Mouse (Mus musculus): Measurements from ENCODE around the gene Tnfaip6. TPM values are rescaled to one million over a fixed set of nuclear protein-coding genes. Genes with fewer than 3 reads are reported as not detected.
A peak's percentile ranks its signal among the peaks of the same experiment; 100 is the strongest.

Gene Tnfaip6
- total and polyA plus RNA-seq, 3 experiments, result not detected

GRCm38 (mm10) chr2:52057099-52057498, 19.3 kb downstream of the Tnfaip6 start:
- no peak for ATAC-seq (ENCODE audit: extremely low read depth, insufficient number of reproducible peaks, low FRiP score, poor library complexity, severe bottlenecking)
- no peak for DNase-seq (ENCODE audit: low spot score)
- Histone ChIP-seq H3K27me3 (ENCODE audit: insufficient read depth, low read length) (no peaks in the 10 kb centered on the region), H3K36me3 (replicated peaks) (no peaks in the 10 kb centered on the region), H3K4me3 (ENCODE audit: low read depth, low read length) (no peak overlapping the region), H3K9me3 (replicated peaks) (no peaks in the 10 kb centered on the region), H3K4me1 (ENCODE audit: insufficient read depth, low read depth, low read length) (no peaks in the 10 kb centered on the region; the same call in 1 of the 2 replicates)
- TF ChIP-seq GATA1 (IDR thresholded peaks at IDR 0.05; ENCODE audit: borderline replicate concordance, low read length) (no peak), GATA2 (IDR thresholded peaks at IDR 0.05; ENCODE audit: borderline replicate concordance, low read depth, low read length) (no peak), POLR2AphosphoS5 (IDR thresholded peaks at IDR 0.05; ENCODE audit: insufficient replicate concordance, low read depth, low read length) (no peak), CTCF (IDR thresholded peaks at IDR 0.05; ENCODE audit: low read depth, low read length) (no peak), TAL1 (conservative IDR thresholded peaks at IDR 0.05; ENCODE audit: low read depth, low read length) (no peak)

GRCm38 (mm10) chr2:52057681-52058080, 19.9 kb downstream of the Tnfaip6 start:
- no peak overlapping the region for H3K4me3 ChIP-seq (ENCODE audit: low read depth, low read length)
- TF ChIP-seq POLR2AphosphoS5 (IDR thresholded peaks at IDR 0.05; ENCODE audit: insufficient replicate concordance, low read depth, low read length) (no peak), TAL1 (conservative IDR thresholded peaks at IDR 0.05; ENCODE audit: low read depth, low read length) (no peak), CTCF (IDR thresholded peaks at IDR 0.05; ENCODE audit: low read depth, low read length) (no peak), GATA1 (IDR thresholded peaks at IDR 0.05; ENCODE audit: borderline replicate concordance, low read length) (no peak), GATA2 (IDR thresholded peaks at IDR 0.05; ENCODE audit: borderline replicate concordance, low read depth, low read length) (no peak)
- no peak for DNase-seq (ENCODE audit: low spot score)
- no peaks in the 10 kb centered on the region for H3K36me3 ChIP-seq (replicated peaks)
- no peaks in the 10 kb centered on the region for H3K27me3 ChIP-seq (ENCODE audit: insufficient read depth, low read length)
- no peaks in the 10 kb centered on the region for H3K9me3 ChIP-seq (replicated peaks)
- no peaks in the 10 kb centered on the region; the same call in 1 of the 2 replicates for H3K4me1 ChIP-seq (ENCODE audit: insufficient read depth, low read depth, low read length)
- no peak for ATAC-seq (ENCODE audit: extremely low read depth, insufficient number of reproducible peaks, low FRiP score, poor library complexity, severe bottlenecking)

GRCm38 (mm10) chr2:52068641-52069040, 30.8 kb downstream of the Tnfaip6 start:
- H3K36me3 ChIP-seq (replicated peaks), result no peaks in the 10 kb centered on the region
- H3K4me1 ChIP-seq (ENCODE audit: insufficient read depth, low read depth, low read length), result peaks cover 8% of the 10 kb centered on the region
- H3K4me3 ChIP-seq (ENCODE audit: low read depth, low read length), result no peak overlapping the region
- TF ChIP-seq POLR2AphosphoS5 (IDR thresholded peaks at IDR 0.05; ENCODE audit: insufficient replicate concordance, low read depth, low read length), result no peak
- no peak for ATAC-seq (ENCODE audit: extremely low read depth, insufficient number of reproducible peaks, low FRiP score, poor library complexity, severe bottlenecking)
- DNase-seq (ENCODE audit: low spot score), result no peak
- no peaks in the 10 kb centered on the region for H3K9me3 ChIP-seq (replicated peaks)
- peaks cover 23% of the 10 kb centered on the region for H3K27me3 ChIP-seq (ENCODE audit: insufficient read depth, low read length)

DNA sequence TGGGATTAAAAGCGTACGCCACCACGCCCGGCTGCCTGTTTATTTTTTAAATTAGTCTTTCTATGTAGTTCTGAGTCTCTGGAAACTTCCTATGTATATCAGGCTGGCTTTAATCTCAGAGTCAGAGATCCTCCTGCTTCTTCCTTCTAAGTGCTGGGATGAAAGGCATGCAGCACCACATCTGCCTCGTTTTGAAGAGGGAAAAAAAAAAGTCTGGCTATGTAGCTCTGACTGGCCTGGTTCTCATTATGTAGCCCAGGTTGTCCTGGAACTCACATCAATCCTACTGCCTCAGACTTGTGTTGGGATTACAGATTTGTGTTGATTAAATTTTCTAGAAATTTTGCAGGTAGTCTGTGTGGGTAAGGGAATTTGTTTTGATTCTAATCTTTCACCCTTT, 33.0 kb downstream of the Tnfaip6 start:
- Histone ChIP-seq H3K9me3 (replicated peaks) (no peaks in the 10 kb centered on the region), H3K4me1 (ENCODE audit: insufficient read depth, low read depth, low read length) (peaks cover 15% of the 10 kb centered on the region), H3K4me3 (ENCODE audit: low read depth, low read length) (no peak overlapping the region), H3K36me3 (replicated peaks) (peaks cover 15% of the 10 kb centered on the region), H3K27me3 (ENCODE audit: insufficient read depth, low read length) (peaks cover 11% of the 10 kb centered on the region)
- DNase-seq (ENCODE audit: low spot score) (no peak), ATAC-seq (ENCODE audit: extremely low read depth, insufficient number of reproducible peaks, low FRiP score, poor library complexity, severe bottlenecking) (no peak)
- TF ChIP-seq CTCF (IDR thresholded peaks at IDR 0.05; ENCODE audit: low read depth, low read length) (no peak), GATA1 (IDR thresholded peaks at IDR 0.05; ENCODE audit: borderline replicate concordance, low read length) (no peak), POLR2AphosphoS5 (IDR thresholded peaks at IDR 0.05; ENCODE audit: insufficient replicate concordance, low read depth, low read length) (no peak), GATA2 (IDR thresholded peaks at IDR 0.05; ENCODE audit: borderline replicate concordance, low read depth, low read length) (no peak), TAL1 (conservative IDR thresholded peaks at IDR 0.05; ENCODE audit: low read depth, low read length) (no peak)

- DNase-seq (ENCODE audit: low spot score) (no peak), ATAC-seq (ENCODE audit: extremely low read depth, insufficient number of reproducible peaks, low FRiP score, poor library complexity, severe bottlenecking) (no peak)
- TF ChIP-seq GATA2 (IDR thresholded peaks at IDR 0.05; ENCODE audit: borderline replicate concordance, low read depth, low read length), result no peak
- TF ChIP-seq TAL1 (conservative IDR thresholded peaks at IDR 0.05; ENCODE audit: low read depth, low read length), result no peak
- no peak for TF ChIP-seq CTCF (IDR thresholded peaks at IDR 0.05; ENCODE audit: low read depth, low read length)
- Histone ChIP-seq H3K27me3 (ENCODE audit: insufficient read depth, low read length) (peaks cover 9% of the 10 kb centered on the region), H3K4me3 (ENCODE audit: low read depth, low read length) (no peak overlapping the region), H3K4me1 (ENCODE audit: insufficient read depth, low read depth, low read length) (peaks cover 16% of the 10 kb centered on the region), H3K36me3 (replicated peaks) (peaks cover 21% of the 10 kb centered on the region), H3K9me3 (replicated peaks) (no peaks in the 10 kb centered on the region)
These were observed 33.6 kb downstream of the Tnfaip6 start for GRCm38 (mm10) chr2:52071241-52071991.

DNA sequence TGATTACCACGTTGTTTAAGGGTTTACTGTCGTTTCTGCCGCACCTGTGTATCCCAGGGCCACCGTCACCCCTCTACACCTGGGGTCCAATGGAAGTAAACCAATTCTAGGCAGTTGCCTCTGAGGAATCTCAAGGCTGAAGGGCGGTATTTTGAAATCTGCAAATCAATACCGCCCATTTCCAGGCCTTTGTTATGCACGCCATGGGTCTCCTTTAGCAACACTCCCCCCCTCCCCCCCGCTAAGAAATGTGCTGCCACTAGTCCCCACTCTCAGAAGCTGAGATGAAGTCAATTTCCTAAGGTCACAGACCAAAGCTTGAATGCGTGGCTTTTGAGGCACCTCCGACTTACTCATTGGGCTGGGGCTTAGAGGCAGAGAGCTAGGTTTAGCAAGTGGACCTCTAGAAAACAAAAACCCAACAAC, 34.3 kb downstream of the Tnfaip6 start:
- Histone ChIP-seq H3K36me3 (replicated peaks) (peaks cover 24% of the 10 kb centered on the region), H3K4me1 (ENCODE audit: insufficient read depth, low read depth, low read length) (peaks cover 16% of the 10 kb centered on the region), H3K9me3 (replicated peaks) (no peaks in the 10 kb centered on the region), H3K4me3 (ENCODE audit: low read depth, low read length) (peak overlapping the region; percentile 88), H3K27me3 (ENCODE audit: insufficient read depth, low read length) (peaks cover 9% of the 10 kb centered on the region)
- DNase-seq (ENCODE audit: low spot score), result peak; percentile 21
- no peak for ATAC-seq (ENCODE audit: extremely low read depth, insufficient number of reproducible peaks, low FRiP score, poor library complexity, severe bottlenecking)
- no peak for TF ChIP-seq TAL1 (conservative IDR thresholded peaks at IDR 0.05; ENCODE audit: low read depth, low read length)
- no peak for TF ChIP-seq CTCF (IDR thresholded peaks at IDR 0.05; ENCODE audit: low read depth, low read length)
- TF ChIP-seq GATA2 (IDR thresholded peaks at IDR 0.05; ENCODE audit: borderline replicate concordance, low read depth, low read length), result no peak
